Mouse (Mus musculus): ENCODE measurements around the gene Tmem231. TPM values are rescaled to one million over a fixed set of nuclear protein-coding genes. Genes with fewer than 3 reads are reported as not detected.

The Tmem231 gene
- polyA plus RNA-seq, 1 experiment from 2014 or later = 20.2 TPM

- Histone ChIP-seq H3K4me1 (peaks cover 9% of the 10 kb centered on the region; the same call in 1 of the 2 replicates), H3K36me3 (replicated peaks) (peaks cover 49% of the 10 kb centered on the region), H3K27me3 (replicated peaks; ENCODE audit: low read depth, poor library complexity, severe bottlenecking) (no peaks in the 10 kb centered on the region), H3K4me3 (no peak overlapping the region), H3K9me3 (no peaks in the 10 kb centered on the region), H3K27ac (replicated peaks) (no peak overlapping the region)
- 75% methylated on average over 10 of the region's 10 CpGs for WGBS
- no peak for DNase-seq (ENCODE audit: low spot score)
Observed at GRCm38 (mm10) chr8:111963091-111963490, 29.4 kb upstream of the Tmem231 start.

- DNase-seq (ENCODE audit: low spot score) = no peak
- Histone ChIP-seq H3K4me3 (no peak overlapping the region), H3K36me3 (replicated peaks) (peaks cover 49% of the 10 kb centered on the region), H3K4me1 (peaks cover 9% of the 10 kb centered on the region; the same call in 1 of the 2 replicates), H3K27ac (replicated peaks) (no peak overlapping the region), H3K27me3 (replicated peaks; ENCODE audit: low read depth, poor library complexity, severe bottlenecking) (no peaks in the 10 kb centered on the region), H3K9me3 (no peaks in the 10 kb centered on the region)
- WGBS = 73% methylated on average over 1 of the region's 1 CpGs
Observed at GRCm38 (mm10) chr8:111962589-111962988, 28.9 kb upstream of the Tmem231 start.

GRCm38 (mm10) chr8:111961330-111961729 is 27.6 kb upstream of the Tmem231 start:
- H3K4me1 ChIP-seq = peaks cover 9% of the 10 kb centered on the region; the same call in 1 of the 2 replicates
- H3K27me3 ChIP-seq (replicated peaks; ENCODE audit: low read depth, poor library complexity, severe bottlenecking) = no peaks in the 10 kb centered on the region
- no peaks in the 10 kb centered on the region for H3K9me3 ChIP-seq
- H3K4me3 ChIP-seq = no peak overlapping the region
- H3K36me3 ChIP-seq (replicated peaks) = peaks cover 49% of the 10 kb centered on the region
- DNase-seq (ENCODE audit: low spot score) = no peak
- WGBS = 68% methylated on average over 3 of the region's 3 CpGs
- no peak overlapping the region for H3K27ac ChIP-seq (replicated peaks)

- H3K4me3 ChIP-seq = no peak overlapping the region
- DNase-seq (ENCODE audit: low spot score) = no peak
- WGBS = 72% methylated on average over 15 of the region's 15 CpGs
- H3K36me3 ChIP-seq (replicated peaks) = peaks cover 51% of the 10 kb centered on the region
- H3K27ac ChIP-seq (replicated peaks) = no peak overlapping the region
- no peaks in the 10 kb centered on the region for H3K27me3 ChIP-seq (replicated peaks; ENCODE audit: low read depth, poor library complexity, severe bottlenecking)
- H3K4me1 ChIP-seq = peaks cover 9% of the 10 kb centered on the region; the same call in 1 of the 2 replicates
- no peaks in the 10 kb centered on the region for H3K9me3 ChIP-seq
Observed at GRCm38 (mm10) chr8:111960591-111961321, 27.1 kb upstream of the Tmem231 start.

GRCm38 (mm10) chr8:111957231-111957630 is 23.6 kb upstream of the Tmem231 start:
- WGBS = 90% methylated on average over 2 of the region's 2 CpGs
- Histone ChIP-seq H3K4me3 (no peak overlapping the region), H3K4me1 (no peaks in the 10 kb centered on the region), H3K9me3 (no peaks in the 10 kb centered on the region), H3K36me3 (replicated peaks) (peaks cover 83% of the 10 kb centered on the region), H3K27ac (replicated peaks) (no peak overlapping the region), H3K27me3 (replicated peaks; ENCODE audit: low read depth, poor library complexity, severe bottlenecking) (no peaks in the 10 kb centered on the region)
- DNase-seq (ENCODE audit: low spot score) = no peak

GRCm38 (mm10) chr8:111955879-111956278 is 22.2 kb upstream of the Tmem231 start:
- no peaks in the 10 kb centered on the region for H3K27me3 ChIP-seq (replicated peaks; ENCODE audit: low read depth, poor library complexity, severe bottlenecking)
- no peak overlapping the region for H3K4me3 ChIP-seq
- H3K4me1 ChIP-seq = no peaks in the 10 kb centered on the region
- no peak overlapping the region for H3K27ac ChIP-seq (replicated peaks)
- no peaks in the 10 kb centered on the region for H3K9me3 ChIP-seq
- DNase-seq (ENCODE audit: low spot score) = no peak
- WGBS = 93% methylated on average over 5 of the region's 5 CpGs
- peaks cover 94% of the 10 kb centered on the region for H3K36me3 ChIP-seq (replicated peaks)

GRCm38 (mm10) chr8:111954844-111955594 is 21.3 kb upstream of the Tmem231 start:
- Histone ChIP-seq H3K4me1 (no peaks in the 10 kb centered on the region), H3K27me3 (replicated peaks; ENCODE audit: low read depth, poor library complexity, severe bottlenecking) (no peaks in the 10 kb centered on the region), H3K9me3 (no peaks in the 10 kb centered on the region), H3K36me3 (replicated peaks) (peaks cover 93% of the 10 kb centered on the region), H3K4me3 (no peak overlapping the region), H3K27ac (replicated peaks) (no peak overlapping the region)
- no peak for DNase-seq (ENCODE audit: low spot score)
- 91% methylated on average over 4 of the region's 4 CpGs for WGBS

GRCm38 (mm10) chr8:111951936-111952335 is 18.3 kb upstream of the Tmem231 start:
- Histone ChIP-seq H3K4me3 (no peak overlapping the region), H3K27ac (replicated peaks) (no peak overlapping the region), H3K27me3 (replicated peaks; ENCODE audit: low read depth, poor library complexity, severe bottlenecking) (no peaks in the 10 kb centered on the region), H3K36me3 (replicated peaks) (peaks cover 92% of the 10 kb centered on the region), H3K9me3 (no peaks in the 10 kb centered on the region), H3K4me1 (no peaks in the 10 kb centered on the region)
- WGBS = 96% methylated on average over 5 of the region's 5 CpGs
- no peak for DNase-seq (ENCODE audit: low spot score)

GRCm38 (mm10) chr8:111951317-111951716 is 17.6 kb upstream of the Tmem231 start:
- Histone ChIP-seq H3K27me3 (replicated peaks; ENCODE audit: low read depth, poor library complexity, severe bottlenecking) (no peaks in the 10 kb centered on the region), H3K36me3 (replicated peaks) (peaks cover 92% of the 10 kb centered on the region), H3K4me1 (no peaks in the 10 kb centered on the region), H3K4me3 (no peak overlapping the region), H3K9me3 (no peaks in the 10 kb centered on the region), H3K27ac (replicated peaks) (no peak overlapping the region)
- DNase-seq (ENCODE audit: low spot score) = no peak
- 95% methylated on average over 7 of the region's 7 CpGs for WGBS

GRCm38 (mm10) chr8:111950846-111951245 is 17.2 kb upstream of the Tmem231 start:
- Histone ChIP-seq H3K27ac (replicated peaks) (no peak overlapping the region), H3K27me3 (replicated peaks; ENCODE audit: low read depth, poor library complexity, severe bottlenecking) (no peaks in the 10 kb centered on the region), H3K4me3 (no peak overlapping the region), H3K9me3 (no peaks in the 10 kb centered on the region), H3K36me3 (replicated peaks) (peaks cover 92% of the 10 kb centered on the region), H3K4me1 (no peaks in the 10 kb centered on the region)
- no peak for DNase-seq (ENCODE audit: low spot score)
- WGBS = 92% methylated on average over 3 of the region's 3 CpGs

GRCm38 (mm10) chr8:111947954-111948353 is 14.3 kb upstream of the Tmem231 start:
- WGBS = 93% methylated on average over 8 of the region's 8 CpGs
- H3K36me3 ChIP-seq (replicated peaks) = peaks cover 92% of the 10 kb centered on the region
- H3K27ac ChIP-seq (replicated peaks) = no peak overlapping the region
- no peak overlapping the region for H3K4me3 ChIP-seq
- DNase-seq (ENCODE audit: low spot score) = no peak
- H3K4me1 ChIP-seq = no peaks in the 10 kb centered on the region
- no peaks in the 10 kb centered on the region for H3K27me3 ChIP-seq (replicated peaks; ENCODE audit: low read depth, poor library complexity, severe bottlenecking)
- H3K9me3 ChIP-seq = no peaks in the 10 kb centered on the region

- H3K36me3 ChIP-seq (replicated peaks) = peaks cover 97% of the 10 kb centered on the region
- H3K4me1 ChIP-seq = peaks cover 1% of the 10 kb centered on the region
- no peaks in the 10 kb centered on the region for H3K9me3 ChIP-seq
- no peak for DNase-seq (ENCODE audit: low spot score)
- no peaks in the 10 kb centered on the region for H3K27me3 ChIP-seq (replicated peaks; ENCODE audit: low read depth, poor library complexity, severe bottlenecking)
- H3K27ac ChIP-seq (replicated peaks) = no peak overlapping the region
- H3K4me3 ChIP-seq = no peak overlapping the region
- WGBS = 90% methylated on average over 2 of the region's 2 CpGs
Observed at GRCm38 (mm10) chr8:111947144-111947543, 13.5 kb upstream of the Tmem231 start.

- peaks cover 67% of the 10 kb centered on the region for H3K36me3 ChIP-seq (replicated peaks)
- no peak for DNase-seq (ENCODE audit: low spot score)
- no peak overlapping the region for H3K27ac ChIP-seq (replicated peaks)
- no peaks in the 10 kb centered on the region for H3K9me3 ChIP-seq
- 85% methylated on average over 2 of the region's 2 CpGs for WGBS
- peaks cover 20% of the 10 kb centered on the region for H3K4me1 ChIP-seq
- H3K27me3 ChIP-seq (replicated peaks; ENCODE audit: low read depth, poor library complexity, severe bottlenecking) = no peaks in the 10 kb centered on the region
- no peak overlapping the region for H3K4me3 ChIP-seq
Observed at GRCm38 (mm10) chr8:111943544-111943943, 9.9 kb upstream of the Tmem231 start.
